Mouse (Mus musculus) embryonic facial prominence, embryonic 12.5 days (tissue): ENCODE measurements around the gene Fibcd1. TPM values are rescaled to one million over a fixed set of nuclear protein-coding genes. Genes with fewer than 3 reads are reported as not detected.

Source experiments
- ATAC-seq: fragments of 200-750 bp; cut with Nextera tagmentation; 2 replicates; pipeline ENCODE4 v1.8.0; 2017; ENCODE audit not compliant: insufficient number of reproducible peaks, insufficient read depth, low FRiP score, low TSS enrichment
- H3K27ac ChIP-seq: fragments of 300-500 bp; sonication (generic); 2 replicates; pipeline ENCODE4 v1.5.1; 2016; ENCODE audit warnings: mild to moderate bottlenecking
- H3K27me3 ChIP-seq: fragments of 300-500 bp; sonication (generic); 2 replicates; pipeline ENCODE4 v1.6.1; 2016; ENCODE audit warnings: mild to moderate bottlenecking, moderate library complexity
- H3K36me3 ChIP-seq: fragments of 300-500 bp; sonication (generic); 2 replicates; pipeline ENCODE4 v1.6.1; 2016; ENCODE audit warnings: mild to moderate bottlenecking
- H3K4me1 ChIP-seq: fragments of 300-500 bp; sonication (generic); 2 replicates; pipeline ENCODE4 v1.6.1; 2016
- H3K4me2 ChIP-seq: fragments of 300-500 bp; sonication (generic); replicated peaks from 2 replicates; pipeline ENCODE4 v1.6.1; 2016; ENCODE audit warnings: mild to moderate bottlenecking, moderate library complexity
- H3K4me3 ChIP-seq: fragments of 300-500 bp; sonication (generic); 2 replicates; pipeline ENCODE4 v1.5.1; 2016; ENCODE audit warnings: mild to moderate bottlenecking
- H3K9ac ChIP-seq: fragments of 300-500 bp; sonication (generic); 2 replicates; pipeline ENCODE4 v1.6.1; 2016; ENCODE audit warnings: mild to moderate bottlenecking, moderate library complexity
- H3K9me3 ChIP-seq: fragments of 300-500 bp; sonication (generic); 2 replicates; pipeline ENCODE4 v1.6.1; 2016; ENCODE audit warnings: mild to moderate bottlenecking, moderate library complexity
- WGBS: fragments of 180-500 bp; shearing (Covaris S2); methylation state at CpG from one replicate; pipeline ENCODE4 v1.1.7; 2016; 5-methylcytosine and 5-hydroxymethylcytosine counted together
- polyA plus RNA-seq: library from polyadenylated mRNA; unstranded; fragments of >200 nt; fragmentation: Nextera tagmentation; extraction: Ambion mirVana; gene quantifications from 2 replicates; pipeline ENCODE4 v1.2.1, GENCODE M21; 2016

The Fibcd1 gene
- polyA plus RNA-seq, 1 experiment from 2014 or later: 0.52 TPM

- Histone ChIP-seq H3K9me3 (no peaks in the 10 kb centered on the region), H3K27me3 (peaks cover 25% of the 10 kb centered on the region), H3K36me3 (no peaks in the 10 kb centered on the region), H3K27ac (no peak overlapping the region), H3K4me1 (peaks cover 28% of the 10 kb centered on the region), H3K4me3 (no peak overlapping the region), H3K9ac (no peak overlapping the region), H3K4me2 (no peak overlapping the region)
- no peak for ATAC-seq
- 85% methylated on average over 14 of the region's 14 CpGs for WGBS
Observed at GRCm38 (mm10) chr2:31826094-31827085, 19.4 kb downstream of the Fibcd1 start.

GRCm38 (mm10) chr2:31825469-31825911 lies 20.3 kb downstream of the Fibcd1 start:
- Histone ChIP-seq H3K27ac (no peak overlapping the region), H3K27me3 (peaks cover 25% of the 10 kb centered on the region), H3K4me3 (no peak overlapping the region), H3K9ac (no peak overlapping the region), H3K9me3 (no peaks in the 10 kb centered on the region), H3K36me3 (no peaks in the 10 kb centered on the region), H3K4me2 (no peak overlapping the region), H3K4me1 (peaks cover 28% of the 10 kb centered on the region)
- 78% methylated on average over 16 of the region's 16 CpGs for WGBS
- no peak for ATAC-seq

GRCm38 (mm10) chr2:31823933-31824730 lies 21.7 kb downstream of the Fibcd1 start:
- H3K27ac ChIP-seq: no peak overlapping the region
- H3K4me2 ChIP-seq: no peak overlapping the region
- H3K9me3 ChIP-seq: no peaks in the 10 kb centered on the region
- no peak overlapping the region for H3K4me3 ChIP-seq
- 75% methylated on average over 11 of the region's 15 CpGs for WGBS
- no peak for ATAC-seq
- peaks cover 25% of the 10 kb centered on the region for H3K27me3 ChIP-seq
- no peaks in the 10 kb centered on the region for H3K36me3 ChIP-seq
- peaks cover 28% of the 10 kb centered on the region for H3K4me1 ChIP-seq
- H3K9ac ChIP-seq: peak overlapping the region; percentile 9; the same call in 1 of the 2 replicates

GRCm38 (mm10) chr2:31822524-31823371 lies 23.1 kb downstream of the Fibcd1 start:
- 15% methylated on average over 39 of the region's 39 CpGs for WGBS
- Histone ChIP-seq H3K9ac (peak overlapping the region; percentile 19; the same call in 1 of the 2 replicates), H3K4me3 (no peak overlapping the region), H3K4me2 (peak overlapping the region; percentile 44), H3K27ac (no peak overlapping the region), H3K9me3 (no peaks in the 10 kb centered on the region), H3K4me1 (peaks cover 18% of the 10 kb centered on the region), H3K36me3 (no peaks in the 10 kb centered on the region), H3K27me3 (peaks cover 25% of the 10 kb centered on the region)
- ATAC-seq: no peak

- no peak overlapping the region for H3K27ac ChIP-seq
- H3K9me3 ChIP-seq: no peaks in the 10 kb centered on the region
- 28% methylated on average over 5 of the region's 5 CpGs for WGBS
- peaks cover 3% of the 10 kb centered on the region for H3K4me1 ChIP-seq
- no peaks in the 10 kb centered on the region for H3K36me3 ChIP-seq
- H3K4me3 ChIP-seq: no peak overlapping the region
- no peak overlapping the region for H3K4me2 ChIP-seq
- no peaks in the 10 kb centered on the region for H3K27me3 ChIP-seq
- H3K9ac ChIP-seq: no peak overlapping the region
- no peak for ATAC-seq
Observed at GRCm38 (mm10) chr2:31815367-31815766, 30.4 kb downstream of the Fibcd1 start.

- Histone ChIP-seq H3K9me3 (no peaks in the 10 kb centered on the region), H3K27me3 (no peaks in the 10 kb centered on the region), H3K4me1 (peaks cover 10% of the 10 kb centered on the region), H3K4me2 (no peak overlapping the region), H3K36me3 (no peaks in the 10 kb centered on the region), H3K4me3 (no peak overlapping the region), H3K27ac (no peak overlapping the region), H3K9ac (no peak overlapping the region)
- ATAC-seq: no peak
- 78% methylated on average over 7 of the region's 7 CpGs for WGBS
Observed at GRCm38 (mm10) chr2:31814699-31815098, 31.1 kb downstream of the Fibcd1 start.

- H3K36me3 ChIP-seq: no peaks in the 10 kb centered on the region
- peaks cover 20% of the 10 kb centered on the region for H3K4me1 ChIP-seq
- WGBS: 90% methylated on average over 4 of the region's 4 CpGs
- no peaks in the 10 kb centered on the region for H3K27me3 ChIP-seq
- no peak for ATAC-seq
- H3K4me2 ChIP-seq: no peak overlapping the region
- H3K9ac ChIP-seq: no peak overlapping the region
- H3K4me3 ChIP-seq: no peak overlapping the region
- H3K9me3 ChIP-seq: no peaks in the 10 kb centered on the region
- no peak overlapping the region for H3K27ac ChIP-seq
Observed at GRCm38 (mm10) chr2:31813641-31814040, 32.2 kb downstream of the Fibcd1 start.

GRCm38 (mm10) chr2:31811086-31811958 lies 34.5 kb downstream of the Fibcd1 start:
- Histone ChIP-seq H3K27ac (no peak overlapping the region), H3K4me3 (no peak overlapping the region), H3K9ac (no peak overlapping the region), H3K9me3 (no peaks in the 10 kb centered on the region), H3K36me3 (no peaks in the 10 kb centered on the region), H3K4me2 (no peak overlapping the region), H3K4me1 (peaks cover 29% of the 10 kb centered on the region), H3K27me3 (no peaks in the 10 kb centered on the region)
- no peak for ATAC-seq
- 87% methylated on average over 14 of the region's 14 CpGs for WGBS

GRCm38 (mm10) chr2:31810444-31810843 lies 35.4 kb downstream of the Fibcd1 start, which contains the start of gene Qrfp:
TSS of gene Qrfp (minus strand) at chr2:31810580.
- Histone ChIP-seq H3K27ac (no peak within 1 kb of the TSS), H3K9ac (no peak within 1 kb of the TSS; the same call in 1 of the 2 replicates), H3K4me1 (peaks cover 29% of the 10 kb centered on the region), H3K9me3 (no peaks in the 10 kb centered on the region), H3K4me2 (no peak within 1 kb of the TSS), H3K36me3 (no peaks in the 10 kb centered on the region), H3K27me3 (no peaks in the 10 kb centered on the region), H3K4me3 (no peak within 1 kb of the TSS)
- 38% methylated on average over 12 of the region's 12 CpGs for WGBS
- no peak for ATAC-seq

GRCm38 (mm10) chr2:31809358-31809740 lies 36.5 kb downstream of the Fibcd1 start:
- no peaks in the 10 kb centered on the region for H3K9me3 ChIP-seq
- no peak for ATAC-seq
- H3K4me1 ChIP-seq: peaks cover 29% of the 10 kb centered on the region
- no peak overlapping the region for H3K4me3 ChIP-seq
- H3K4me2 ChIP-seq: no peak overlapping the region
- H3K27ac ChIP-seq: no peak overlapping the region
- H3K27me3 ChIP-seq: no peaks in the 10 kb centered on the region
- peaks cover 3% of the 10 kb centered on the region for H3K36me3 ChIP-seq
- WGBS: 19% methylated on average over 2 of the region's 2 CpGs
- no peak overlapping the region for H3K9ac ChIP-seq
